Mouse (Mus musculus) heart, embryonic 14.5 days (tissue): ENCODE data around the gene Eif2s1. TPM values are rescaled to one million over a fixed set of nuclear protein-coding genes. Genes with fewer than 3 reads are reported as not detected.
A peak's percentile ranks its signal among the peaks of the same experiment; 100 is the strongest.

ENCODE experiments used
- ATAC-seq: fragments of 200-750 bp; cut with Nextera tagmentation; 2 replicates; pipeline ENCODE4 v1.8.0; 2017; ENCODE audit warnings: low read depth, moderate TSS enrichment; ENCODE audit not compliant: insufficient number of reproducible peaks, insufficient read depth, low FRiP score
- H3K27ac ChIP-seq, 2 experiments: fragments of 200-500 bp in 1 of 2; fragments of 300-500 bp in 1 of 2; sonication (generic) in 1 of 2; replicated peaks in 1 of 2; 2 replicates each; pipeline ENCODE4 v1.5.1; 2012 to 2014; ENCODE audit warnings: low read depth in 2 of 2, low read length in 2 of 2, control low read depth in 1 of 2, mild to moderate bottlenecking in 1 of 2, mixed read lengths in 1 of 2; ENCODE audit not compliant: control insufficient read depth in 1 of 2, insufficient read depth in 1 of 2
- H3K27me3 ChIP-seq: fragments of 300-500 bp; sonication (generic); 2 replicates; pipeline ENCODE4 v1.6.1; 2014; ENCODE audit warnings: mild to moderate bottlenecking, low read length, control low read depth; ENCODE audit not compliant: control insufficient read depth, insufficient read depth
- H3K36me3 ChIP-seq: fragments of 300-500 bp; sonication (generic); 2 replicates; pipeline ENCODE4 v1.6.1; 2014; ENCODE audit warnings: mild to moderate bottlenecking, control low read depth, low read length, mixed read lengths; ENCODE audit not compliant: control insufficient read depth, insufficient read depth
- H3K4me1 ChIP-seq, 2 experiments: fragments of 200-500 bp in 1 of 2; fragments of 300-500 bp in 1 of 2; sonication (generic) in 1 of 2; 2 replicates each; pipeline ENCODE4 v1.6.1; 2012 to 2014; ENCODE audit warnings: low read length in 2 of 2, control low read depth in 1 of 2, mixed read lengths in 1 of 2; ENCODE audit not compliant: control insufficient read depth in 2 of 2, insufficient read depth in 2 of 2
- H3K4me2 ChIP-seq: fragments of 300-500 bp; sonication (generic); 2 replicates; pipeline ENCODE4 v1.6.1; 2014; ENCODE audit warnings: mild to moderate bottlenecking, low read length
- H3K4me3 ChIP-seq, 2 experiments: fragments of 200-500 bp in 1 of 2; fragments of 300-500 bp in 1 of 2; sonication (generic) in 1 of 2; 2 replicates each; pipeline ENCODE4 v1.5.1; 2012 to 2014; ENCODE audit warnings: low read length in 2 of 2, mild to moderate bottlenecking in 2 of 2, control low read depth in 1 of 2, low read depth in 1 of 2, moderate library complexity in 1 of 2; ENCODE audit not compliant: control insufficient read depth in 1 of 2, insufficient read depth in 1 of 2
- H3K9ac ChIP-seq: fragments of 300-500 bp; sonication (generic); 2 replicates; pipeline ENCODE4 v1.6.1; 2014; ENCODE audit warnings: mild to moderate bottlenecking, low read length
- H3K9me3 ChIP-seq: fragments of 300-500 bp; sonication (generic); 2 replicates; pipeline ENCODE4 v1.6.1; 2016; ENCODE audit warnings: low read length, control low read depth; ENCODE audit not compliant: control insufficient read depth
- WGBS: fragments of 180-500 bp; shearing (Covaris S2); extraction: QIAGEN DNeasy Blood & Tissue Kit; methylation state at CpG from one replicate; pipeline ENCODE4 v1.1.7; 2014; 5-methylcytosine and 5-hydroxymethylcytosine counted together
- polyA plus RNA-seq: library from polyadenylated mRNA; unstranded; fragments of >200 nt; fragmentation: Nextera tagmentation; extraction: Ambion mirVana; gene quantifications from 2 replicates; pipeline ENCODE4 v1.2.1, GENCODE M21; 2014

The Eif2s1 gene
- 131 and 139 TPM in 2 replicates for polyA plus RNA-seq

GRCm38 (mm10) chr12:78861496-78862253 is at the start of gene Eif2s1, which contains the start of gene Atp6v1d:
Gene Eif2s1 (plus strand): TSS chr12:78861819.
Gene Atp6v1d (minus strand): TSS chr12:78861638.
- Histone ChIP-seq H3K4me1 (peaks cover 2 to 20% of the 10 kb centered on the region in 2 experiments; a peak in 3 of 4 replicates), H3K27ac (peak within 1 kb of the TSS; percentile 85 to 96), H3K9me3 (no peaks in the 10 kb centered on the region), H3K4me2 (peak within 1 kb of the TSS; percentile 90), H3K36me3 (peaks cover 8% of the 10 kb centered on the region), H3K27me3 (no peaks in the 10 kb centered on the region), H3K4me3 (peak within 1 kb of the TSS; percentile 83 to 97), H3K9ac (peak within 1 kb of the TSS; percentile 93)
- ATAC-seq = peak; percentile 100
- WGBS = under 1% methylated on average over 54 of the region's 55 CpGs

DNA sequence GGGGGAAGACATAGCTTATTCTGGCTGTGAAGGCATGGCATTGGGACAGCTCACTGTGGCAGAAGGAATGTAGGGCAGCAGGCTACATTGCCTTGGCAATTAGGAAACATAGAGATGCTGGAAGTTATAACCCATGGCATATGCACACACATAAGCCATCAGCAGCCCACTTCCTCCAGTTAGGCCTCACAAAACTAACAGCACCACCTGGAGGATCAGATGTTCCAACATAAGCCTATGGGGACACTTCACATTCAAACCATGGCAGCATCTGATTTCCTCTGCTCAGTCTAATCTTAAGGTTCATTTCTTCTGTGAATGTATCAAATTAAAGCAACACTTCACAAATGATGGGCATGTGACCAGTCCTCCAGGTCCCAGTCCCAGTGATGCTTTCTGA is 47.2 kb upstream of the Eif2s1 start:
- Histone ChIP-seq H3K4me3 (no peak overlapping the region), H3K27me3 (no peaks in the 10 kb centered on the region), H3K4me1 (peaks cover 0 to 3% of the 10 kb centered on the region in 2 experiments; a peak in 2 of 4 replicates), H3K9me3 (no peaks in the 10 kb centered on the region), H3K9ac (no peak overlapping the region), H3K36me3 (peaks cover 13% of the 10 kb centered on the region), H3K4me2 (no peak overlapping the region), H3K27ac (no peak overlapping the region)
- ATAC-seq = no peak

DNA sequence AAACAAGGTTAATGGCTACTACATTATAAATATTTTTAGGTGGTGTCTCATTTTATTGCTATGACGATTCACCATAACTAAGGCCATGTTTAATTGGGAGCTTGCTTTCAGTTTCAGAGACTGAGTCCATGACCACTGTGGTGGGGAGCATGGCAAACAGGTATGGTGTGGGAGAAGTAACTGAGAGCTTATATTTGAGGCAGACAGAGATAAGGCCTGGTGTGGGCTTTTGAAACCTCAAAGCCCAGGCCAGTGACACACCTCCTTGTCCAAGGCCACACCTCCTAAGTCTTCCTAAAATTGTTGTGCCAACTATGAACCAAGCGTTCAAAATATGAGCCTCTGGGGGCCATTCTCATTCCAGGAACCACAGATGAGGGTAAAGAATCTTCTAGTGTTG is 27.1 kb upstream of the Eif2s1 start:
- 83% methylated on average over 2 of the region's 2 CpGs for WGBS
- peaks cover 77% of the 10 kb centered on the region for H3K36me3 ChIP-seq

DNA sequence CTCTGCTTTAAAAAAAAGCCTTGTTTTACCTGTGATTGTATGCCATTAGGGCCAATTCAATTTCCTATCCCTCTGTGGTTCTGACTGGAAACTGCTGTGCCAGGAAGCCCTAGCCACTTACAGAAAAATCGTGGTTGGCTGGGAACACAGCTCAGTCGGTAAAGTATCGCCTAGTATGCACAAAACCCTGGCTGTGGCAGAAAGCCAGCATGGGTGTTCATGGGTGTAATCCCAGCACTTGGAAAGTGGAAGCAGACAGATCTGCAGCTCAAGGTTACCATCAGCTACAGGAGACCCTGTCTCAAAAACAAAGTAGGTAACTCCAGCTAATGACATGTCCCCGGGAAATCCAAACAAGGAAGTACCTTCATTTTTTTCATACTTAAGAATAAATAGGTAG is 21.7 kb upstream of the Eif2s1 start:
- Histone ChIP-seq H3K27me3 (no peaks in the 10 kb centered on the region), H3K9ac (no peak overlapping the region), H3K36me3 (peaks cover 91% of the 10 kb centered on the region), H3K4me2 (no peak overlapping the region), H3K4me3 (no peak overlapping the region), H3K27ac (no peak overlapping the region), H3K9me3 (no peaks in the 10 kb centered on the region), H3K4me1 (no peaks in the 10 kb centered on the region)
- WGBS = 75% methylated on average over 4 of the region's 4 CpGs
- ATAC-seq = no peak

More for the DNA sequence above, 27.1 kb upstream of the Eif2s1 start:
- no peaks in the 10 kb centered on the region for H3K27me3 ChIP-seq
- no peak overlapping the region for H3K4me2 ChIP-seq
- H3K9me3 ChIP-seq = no peaks in the 10 kb centered on the region
- ATAC-seq = no peak
- H3K27ac ChIP-seq = no peak overlapping the region
- H3K4me3 ChIP-seq = no peak overlapping the region
- H3K4me1 ChIP-seq = no peaks in the 10 kb centered on the region
- no peak overlapping the region for H3K9ac ChIP-seq

GRCm38 (mm10) chr12:78842429-78842828 is 19.2 kb upstream of the Eif2s1 start:
- WGBS = 91% methylated on average over 1 of the region's 1 CpGs
- no peaks in the 10 kb centered on the region for H3K4me1 ChIP-seq
- no peak overlapping the region for H3K4me2 ChIP-seq
- H3K9me3 ChIP-seq = no peaks in the 10 kb centered on the region
- H3K27ac ChIP-seq = no peak overlapping the region
- H3K9ac ChIP-seq = no peak overlapping the region
- no peak overlapping the region for H3K4me3 ChIP-seq
- no peak for ATAC-seq
- peaks cover 81% of the 10 kb centered on the region for H3K36me3 ChIP-seq
- H3K27me3 ChIP-seq = no peaks in the 10 kb centered on the region

- no peaks in the 10 kb centered on the region for H3K27me3 ChIP-seq
- 89% methylated on average over 4 of the region's 4 CpGs for WGBS
These were observed 13.4 kb upstream of the Eif2s1 start for GRCm38 (mm10) chr12:78848246-78848645.

GRCm38 (mm10) chr12:78860921-78861495 is 611 bp upstream of the Eif2s1 start:
- ATAC-seq = peak; percentile 1; the same call in 1 of the 2 replicates
- H3K4me3 ChIP-seq = peak overlapping the region; percentile 83 to 97
- H3K9ac ChIP-seq = peak overlapping the region; percentile 85
- H3K4me2 ChIP-seq = peak overlapping the region; percentile 90
- peaks cover 14% of the 10 kb centered on the region for H3K36me3 ChIP-seq
- H3K4me1 ChIP-seq = peaks cover 2 to 20% of the 10 kb centered on the region in 2 experiments; a peak in 3 of 4 replicates
- H3K9me3 ChIP-seq = no peaks in the 10 kb centered on the region
- peak overlapping the region; percentile 55 to 82 for H3K27ac ChIP-seq
- no peaks in the 10 kb centered on the region for H3K27me3 ChIP-seq
- under 1% methylated on average over 30 of the region's 30 CpGs for whole genome bisulfite sequencing

More at GRCm38 (mm10) chr12:78848246-78848645, 13.4 kb upstream of the Eif2s1 start:
- no peak overlapping the region for H3K27ac ChIP-seq
- no peak for ATAC-seq
- peaks cover 70% of the 10 kb centered on the region for H3K36me3 ChIP-seq
- no peaks in the 10 kb centered on the region for H3K4me1 ChIP-seq
- no peak overlapping the region for H3K9ac ChIP-seq
- H3K4me2 ChIP-seq = no peak overlapping the region
- H3K4me3 ChIP-seq = no peak overlapping the region
- H3K9me3 ChIP-seq = no peaks in the 10 kb centered on the region
